Mouse (Mus musculus) myocyte (in vitro differentiated cells): ENCODE measurements around the gene Pigu. TPM values are rescaled to one million over a fixed set of nuclear protein-coding genes. Genes with fewer than 3 reads are reported as not detected.

Experiments
- H3K27me3 ChIP-seq: one replicate; pipeline ENCODE4 v1.6.1; 2011; ENCODE audit not compliant: control insufficient read depth, insufficient read depth, insufficient read length
- H3K36me3 ChIP-seq: one replicate; pipeline ENCODE4 v1.6.1; 2011; ENCODE audit not compliant: control insufficient read depth, insufficient read depth
- H3K4me2 ChIP-seq: one replicate; pipeline ENCODE4 v1.6.1; 2011; ENCODE audit warnings: low read depth, control low read depth
- H3K4me3 ChIP-seq: one replicate; pipeline ENCODE4 v1.5.1; 2011; ENCODE audit warnings: mild to moderate bottlenecking, control low read depth, moderate library complexity
- H3K79me2 ChIP-seq: one replicate; pipeline ENCODE4 v1.6.1; 2011; ENCODE audit not compliant: control insufficient read depth, insufficient read depth
- H3ac ChIP-seq: one replicate; pipeline ENCODE4 v1.6.1; 2011; ENCODE audit not compliant: control insufficient read depth, insufficient read length
- CEBPB ChIP-seq: IDR thresholded peaks from 2 replicates; pipeline ENCODE4 v1.6.1; 2011; ENCODE audit warnings: mild to moderate bottlenecking, moderate library complexity; ENCODE audit not compliant: poor library complexity, insufficient read depth, severe bottlenecking
- E2F4 ChIP-seq: IDR thresholded peaks from one replicate; pipeline ENCODE4 v1.6.1; 2011; ENCODE audit warnings: mild to moderate bottlenecking, control low read depth, moderate library complexity; ENCODE audit not compliant: insufficient read depth
- MAX ChIP-seq: IDR thresholded peaks from one replicate; pipeline ENCODE4 v1.6.1; 2011; ENCODE audit warnings: low read depth, mild to moderate bottlenecking, control low read depth
- MYOD1 ChIP-seq, 3 experiments: IDR thresholded peaks; one replicate each; pipeline ENCODE4 v1.6.1; 2011; ENCODE audit warnings: control low read depth in 2 of 3, low read depth in 2 of 3, mild to moderate bottlenecking in 2 of 3, moderate library complexity in 1 of 3; ENCODE audit not compliant: insufficient read length in 2 of 3, control insufficient read depth in 1 of 3
- MYOG ChIP-seq, 3 experiments: IDR thresholded peaks; one replicate each; pipeline ENCODE4 v1.6.1; 2011; ENCODE audit warnings: control low read depth in 2 of 3, low read depth in 2 of 3, mild to moderate bottlenecking in 2 of 3; ENCODE audit not compliant: insufficient read length in 2 of 3, control insufficient read depth in 1 of 3, insufficient read depth in 1 of 3
- POLR2A ChIP-seq: IDR thresholded peaks from one replicate; pipeline ENCODE4 v1.6.1; 2011; ENCODE audit warnings: low read depth, mild to moderate bottlenecking, control low read depth, moderate library complexity; ENCODE audit not compliant: insufficient read length
- POLR2AphosphoS2 ChIP-seq: IDR thresholded peaks from one replicate; pipeline ENCODE4 v1.6.1; 2011; ENCODE audit warnings: low read depth, control low read depth; ENCODE audit not compliant: insufficient read length
- REST ChIP-seq: IDR thresholded peaks from one replicate; pipeline ENCODE4 v1.6.1; 2011; ENCODE audit warnings: mild to moderate bottlenecking, control low read depth, moderate library complexity; ENCODE audit not compliant: insufficient read depth, insufficient read length
- SRF ChIP-seq: IDR thresholded peaks from one replicate; pipeline ENCODE4 v1.6.1; 2011; ENCODE audit warnings: low read depth; ENCODE audit not compliant: control insufficient read depth, insufficient read length
- TCF12 ChIP-seq: IDR thresholded peaks from one replicate; pipeline ENCODE4 v1.6.1; 2011; ENCODE audit warnings: mild to moderate bottlenecking, control low read depth; ENCODE audit not compliant: poor library complexity, insufficient read depth, severe bottlenecking
- TCF3 ChIP-seq: IDR thresholded peaks from one replicate; pipeline ENCODE4 v1.6.1; 2011; ENCODE audit warnings: low read depth, control low read depth; ENCODE audit not compliant: insufficient read length
- USF1 ChIP-seq: IDR thresholded peaks from one replicate; pipeline ENCODE4 v1.6.1; 2011; ENCODE audit warnings: low read depth, mild to moderate bottlenecking, control low read depth, moderate library complexity
- polyA plus RNA-seq: library from polyadenylated mRNA; unstranded; fragments of >200 nt; fragmentation: generic; extraction: Trizol; gene quantifications from one replicate; pipeline ENCODE4 v1.2.1, GENCODE M21; 2012; ENCODE audit warnings: missing spikeins

Pigu gene
- polyA plus RNA-seq, 1 experiment = 27.0 TPM

DNA sequence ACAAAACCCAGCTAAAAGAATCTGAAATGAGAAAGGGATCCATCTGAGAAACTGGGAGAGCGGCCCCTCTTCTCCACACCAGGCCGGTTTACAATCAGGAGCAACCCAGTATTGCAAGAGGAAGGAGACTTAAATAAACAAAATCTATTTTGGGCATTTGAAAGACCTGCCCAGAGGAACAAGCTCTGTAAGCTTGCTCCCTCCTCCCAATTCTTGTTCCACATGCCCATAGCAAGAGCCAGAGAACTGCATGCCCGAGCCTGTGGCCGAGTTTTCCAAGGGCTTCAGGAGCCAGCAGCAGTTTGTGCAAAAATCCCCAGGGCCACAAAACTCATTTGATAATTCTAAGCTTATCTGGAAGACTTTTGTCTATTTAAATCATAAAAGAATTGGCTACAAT, 57.7 kb downstream of the Pigu start:
- H3K27me3 ChIP-seq = no peaks in the 10 kb centered on the region
- no peak overlapping the region for H3ac ChIP-seq
- H3K4me3 ChIP-seq = no peak overlapping the region
- TF ChIP-seq POLR2AphosphoS2 = no peak
- H3K4me2 ChIP-seq = no peak overlapping the region
- peaks cover 19% of the 10 kb centered on the region for H3K36me3 ChIP-seq
- no peaks in the 10 kb centered on the region for H3K79me2 ChIP-seq

DNA sequence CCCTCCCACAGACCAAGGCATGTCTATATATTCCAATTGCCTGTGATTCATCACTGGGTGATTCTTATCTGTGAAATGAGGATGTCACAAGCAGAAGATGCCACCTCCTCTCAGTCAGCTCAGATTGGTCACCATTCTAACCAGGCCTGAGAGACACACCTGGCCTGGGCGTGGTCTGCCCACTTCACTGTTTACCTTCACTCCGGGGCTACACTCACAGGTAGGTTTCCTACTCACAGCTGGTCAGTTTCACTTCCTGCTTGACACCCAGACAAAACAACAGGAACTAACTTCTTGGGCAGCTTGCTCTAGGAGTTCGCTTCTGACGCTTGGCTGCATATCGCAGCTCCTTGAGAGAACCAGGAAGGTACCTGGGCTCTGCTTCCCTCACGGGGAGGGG, 61.8 kb downstream of the Pigu start:
- no peaks in the 10 kb centered on the region for H3K79me2 ChIP-seq
- H3K4me3 ChIP-seq = no peak overlapping the region
- no peak overlapping the region for H3ac ChIP-seq
- H3K27me3 ChIP-seq = no peaks in the 10 kb centered on the region
- H3K36me3 ChIP-seq = peaks cover 19% of the 10 kb centered on the region
- H3K4me2 ChIP-seq = no peak overlapping the region
- no peak for TF ChIP-seq MYOG (IDR thresholded peaks at IDR 0.05; ENCODE audit: control insufficient read depth in 1 of 3, insufficient read depth in 1 of 3, insufficient read length in 2 of 3, low read depth in 2 of 3)
- no peak for TF ChIP-seq TCF3
- TF ChIP-seq E2F4 = no peak
- no peak for TF ChIP-seq POLR2AphosphoS2
- no peak for TF ChIP-seq MYOD1 (IDR thresholded peaks at IDR 0.05; ENCODE audit: control insufficient read depth in 1 of 3, insufficient read length in 2 of 3, low read depth in 2 of 3)
- no peak for TF ChIP-seq SRF
- no peak for TF ChIP-seq USF1
- no peak for TF ChIP-seq REST
- no peak for TF ChIP-seq POLR2A
- TF ChIP-seq CEBPB = no peak
- TF ChIP-seq MAX = no peak
- TF ChIP-seq TCF12 = no peak

DNA sequence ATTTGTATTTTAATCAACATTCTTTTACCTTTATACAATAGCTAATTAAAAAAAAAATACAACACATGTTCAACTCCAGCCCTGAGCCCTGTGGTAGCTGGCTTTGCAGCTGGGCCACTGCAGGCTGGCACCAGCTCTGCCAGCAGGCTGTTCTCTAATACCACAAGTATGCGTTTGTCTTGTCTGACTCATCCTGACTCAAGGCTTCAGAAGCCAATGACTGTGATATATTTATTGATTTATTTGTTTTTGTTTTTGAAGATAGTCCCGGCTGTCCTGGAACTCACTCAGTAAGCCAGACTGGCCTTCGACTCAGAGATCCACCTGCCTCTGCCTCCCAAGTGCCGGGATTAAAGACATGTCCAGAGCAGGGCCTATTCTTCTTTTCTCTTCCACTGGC, 63.3 kb downstream of the Pigu start:
- peaks cover 17% of the 10 kb centered on the region for H3K36me3 ChIP-seq

DNA sequence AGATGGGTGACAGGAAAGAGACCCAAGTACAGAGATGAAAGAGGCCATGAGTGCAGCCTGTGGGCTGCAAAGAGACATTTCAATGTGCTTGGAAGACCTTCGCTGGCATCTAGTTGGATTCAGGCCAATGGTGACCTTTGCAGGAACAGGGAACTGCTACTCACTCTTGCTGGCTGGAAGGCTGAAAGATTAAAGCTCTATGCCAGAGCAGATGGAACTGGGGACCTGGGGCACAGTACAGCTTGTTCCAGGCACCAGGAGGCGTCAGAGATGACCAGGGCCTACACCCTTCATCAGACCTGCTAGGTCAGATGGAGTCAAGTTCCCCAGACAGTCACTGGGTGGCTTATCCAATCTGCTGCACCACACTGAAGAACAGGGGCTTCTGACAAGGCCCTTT, 63.8 kb downstream of the Pigu start:
- H3K4me3 ChIP-seq = no peak overlapping the region
- H3K27me3 ChIP-seq = no peaks in the 10 kb centered on the region
- no peak overlapping the region for H3ac ChIP-seq
- H3K79me2 ChIP-seq = no peaks in the 10 kb centered on the region
- peaks cover 11% of the 10 kb centered on the region for H3K36me3 ChIP-seq
- peak overlapping the region; percentile 49 for H3K4me2 ChIP-seq
- TF ChIP-seq CEBPB = no peak
- TF ChIP-seq POLR2A = no peak
- TF ChIP-seq TCF3 = no peak
- TF ChIP-seq TCF12 = no peak
- TF ChIP-seq E2F4 = no peak
- TF ChIP-seq MYOD1 (IDR thresholded peaks at IDR 0.05; ENCODE audit: control insufficient read depth in 1 of 3, insufficient read length in 2 of 3, low read depth in 2 of 3) = no peak
- TF ChIP-seq POLR2AphosphoS2 = no peak
- no peak for TF ChIP-seq REST
- TF ChIP-seq MAX = no peak
- TF ChIP-seq USF1 = no peak
- TF ChIP-seq MYOG (IDR thresholded peaks at IDR 0.05; ENCODE audit: control insufficient read depth in 1 of 3, insufficient read depth in 1 of 3, insufficient read length in 2 of 3, low read depth in 2 of 3) = no peak
- TF ChIP-seq SRF = no peak

More for the DNA sequence above, 63.3 kb downstream of the Pigu start:
- Histone ChIP-seq H3K4me2 (peak overlapping the region; percentile 49), H3ac (no peak overlapping the region), H3K27me3 (no peaks in the 10 kb centered on the region), H3K4me3 (no peak overlapping the region), H3K79me2 (no peaks in the 10 kb centered on the region)
- TF ChIP-seq E2F4 = no peak
- TF ChIP-seq REST = no peak
- TF ChIP-seq MYOG (IDR thresholded peaks at IDR 0.05; ENCODE audit: control insufficient read depth in 1 of 3, insufficient read depth in 1 of 3, insufficient read length in 2 of 3, low read depth in 2 of 3) = peak; percentile 43 to 73 (median 54)
- TF ChIP-seq USF1 = no peak
- TF ChIP-seq TCF3 = peak; percentile 54
- TF ChIP-seq POLR2A = no peak
- TF ChIP-seq SRF = no peak
- peak; percentile 81 for TF ChIP-seq TCF12
- peak in 2 of 3 experiments; percentile 55 to 72 for TF ChIP-seq MYOD1 (IDR thresholded peaks at IDR 0.05; ENCODE audit: control insufficient read depth in 1 of 3, insufficient read length in 2 of 3, low read depth in 2 of 3)

DNA sequence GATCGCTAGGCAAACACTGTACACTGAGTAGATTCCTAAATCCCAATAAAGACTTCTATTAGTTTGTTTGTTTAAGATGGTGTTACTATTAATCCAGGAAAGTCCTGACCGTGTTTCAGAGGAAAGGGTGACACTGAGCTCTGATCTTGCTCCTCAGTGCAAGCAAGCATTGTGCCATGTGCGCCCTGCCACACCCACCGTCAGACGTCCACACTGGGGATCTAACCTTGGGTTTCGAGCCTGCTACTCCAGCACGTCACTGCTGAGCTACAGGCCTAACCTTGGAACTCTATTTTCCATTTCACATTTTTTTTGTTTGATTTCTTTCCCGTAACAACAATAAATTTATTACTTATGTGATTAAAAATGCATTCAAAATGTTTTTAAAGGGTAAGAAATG, 67.2 kb downstream of the Pigu start:
- no peaks in the 10 kb centered on the region for H3K27me3 ChIP-seq

More for the DNA sequence above, 67.2 kb downstream of the Pigu start:
- Histone ChIP-seq H3K4me3 (no peak overlapping the region), H3K79me2 (no peaks in the 10 kb centered on the region), H3K36me3 (no peaks in the 10 kb centered on the region), H3ac (no peak overlapping the region), H3K4me2 (no peak overlapping the region)
- TF ChIP-seq REST = no peak
- no peak for TF ChIP-seq TCF12
- TF ChIP-seq CEBPB = no peak
- TF ChIP-seq POLR2A = no peak
- no peak for TF ChIP-seq TCF3
- TF ChIP-seq E2F4 = no peak
- TF ChIP-seq MYOD1 (IDR thresholded peaks at IDR 0.05; ENCODE audit: control insufficient read depth in 1 of 3, insufficient read length in 2 of 3, low read depth in 2 of 3) = no peak
- TF ChIP-seq POLR2AphosphoS2 = no peak
- TF ChIP-seq MAX = no peak
- TF ChIP-seq MYOG (IDR thresholded peaks at IDR 0.05; ENCODE audit: control insufficient read depth in 1 of 3, insufficient read depth in 1 of 3, insufficient read length in 2 of 3, low read depth in 2 of 3) = no peak
- no peak for TF ChIP-seq SRF
- TF ChIP-seq USF1 = no peak
